Mouse (Mus musculus): Measurements from ENCODE around the gene Krtcap3. TPM values are rescaled to one million over a fixed set of nuclear protein-coding genes. Genes with fewer than 3 reads are reported as not detected.
A peak's percentile ranks its signal among the peaks of the same experiment; 100 is the strongest.
"Not testable (repeated sequence)": the region's sequence is repeated elsewhere in the genome, so short reads cannot be mapped to it uniquely, and the experiment has no call there.

Gene Krtcap3
- 1 to 10 TPM; 3.2 to 3.6 TPM for total RNA-seq (2021)
- long read RNA-seq, experiment 1 = 0 reads
- long read RNA-seq, experiment 2 = 0 reads

- Histone ChIP-seq H3K27ac (no peak within 1 kb of the TSS; the same call in 1 of the 2 replicates), H3K4me3 (no peak within 1 kb of the TSS)
- intact Hi-C loops (cut with DNase I) = no loop called here
- no peak for TF ChIP-seq CTCF (IDR thresholded peaks at IDR 0.05)
- DNase-seq (ENCODE audit: extremely low spot score in 1 of 2, low spot score in 2 of 2) = peak; percentile 34 to 37
These were observed at the start of gene Krtcap3 for GRCm38 (mm10) chr5:31251541-31252101. Gene Krtcap3, plus strand, starts transcription at chr5:31251691.

- DNase-seq (ENCODE audit: extremely low spot score in 1 of 2, low spot score in 2 of 2) = peak; percentile 93 to 97
- intact Hi-C loops (cut with DNase I) = loop anchor here (1.0 kb wide), 1 partner anchor 9 kb away; the partner anchor contains the start of genes Eif2b4 and Snx17
- H3K4me3 ChIP-seq = peak within 1 kb of the TSS; percentile 80
- TF ChIP-seq CTCF (IDR thresholded peaks at IDR 0.05) = no peak
- H3K27ac ChIP-seq = peak within 1 kb of the TSS; percentile 89
These were observed 49.5 kb upstream of the Krtcap3 start, which contains the start of gene Zfp513 for GRCm38 (mm10) chr5:31201742-31202590. Gene Zfp513, minus strand, starts transcription at chr5:31202303.

GRCm38 (mm10) chr5:31202933-31203332, 48.6 kb upstream of the Krtcap3 start:
- intact Hi-C loops (cut with DNase I) = no loop called here
- Histone ChIP-seq H3K27ac (peak overlapping the region; percentile 88), H3K4me3 (peak overlapping the region; percentile 80; the same call in 1 of the 2 replicates)

GRCm38 (mm10) chr5:31203866-31204265, 47.6 kb upstream of the Krtcap3 start:
- no peak for TF ChIP-seq CTCF (IDR thresholded peaks at IDR 0.05)
- intact Hi-C loops (cut with DNase I) = no loop called here
- no peak for DNase-seq (ENCODE audit: extremely low spot score in 1 of 2, low spot score in 2 of 2)
- Histone ChIP-seq H3K27ac (no peak overlapping the region), H3K4me3 (no peak overlapping the region)

More at GRCm38 (mm10) chr5:31202933-31203332, 48.6 kb upstream of the Krtcap3 start:
- TF ChIP-seq CTCF (IDR thresholded peaks at IDR 0.05) = no peak
- DNase-seq (ENCODE audit: extremely low spot score in 1 of 2, low spot score in 2 of 2) = no peak

- no peak for TF ChIP-seq CTCF (IDR thresholded peaks at IDR 0.05)
- no peak for DNase-seq (ENCODE audit: extremely low spot score in 1 of 2, low spot score in 2 of 2)
- Histone ChIP-seq H3K4me3 (no peak overlapping the region), H3K27ac (no peak overlapping the region)
- intact Hi-C loops (cut with DNase I) = no loop called here
These were observed 47.1 kb upstream of the Krtcap3 start for GRCm38 (mm10) chr5:31204421-31204820.

- intact Hi-C loops (cut with DNase I); H3K4me3 ChIP-seq; DNase-seq (ENCODE audit: extremely low spot score in 1 of 2, low spot score in 2 of 2); H3K27ac ChIP-seq: not testable (repeated sequence)
These were observed 34.9 kb upstream of the Krtcap3 start for GRCm38 (mm10) chr5:31216554-31216953.

GRCm38 (mm10) chr5:31218294-31218693, 33.2 kb upstream of the Krtcap3 start:
- TF ChIP-seq CTCF (IDR thresholded peaks at IDR 0.05) = no peak
- H3K4me3 ChIP-seq = no peak overlapping the region
- no peak for DNase-seq (ENCODE audit: extremely low spot score in 1 of 2, low spot score in 2 of 2)
- no peak overlapping the region for H3K27ac ChIP-seq
- intact Hi-C loops (cut with DNase I) = no loop called here

GRCm38 (mm10) chr5:31219070-31219469, 32.4 kb upstream of the Krtcap3 start:
- Histone ChIP-seq H3K4me3 (peak overlapping the region; percentile 97), H3K27ac (no peak overlapping the region)
- peak; percentile 55 for TF ChIP-seq CTCF (IDR thresholded peaks at IDR 0.05)
- no peak for DNase-seq (ENCODE audit: extremely low spot score in 1 of 2, low spot score in 2 of 2)
- intact Hi-C loops (cut with DNase I) = no loop called here

- TF ChIP-seq CTCF (IDR thresholded peaks at IDR 0.05) = no peak
- DNase-seq (ENCODE audit: extremely low spot score in 1 of 2, low spot score in 2 of 2) = no peak
- intact Hi-C loops (cut with DNase I) = no loop called here
- Histone ChIP-seq H3K4me3 (peak overlapping the region; percentile 97), H3K27ac (peak overlapping the region; percentile 90; the same call in 1 of the 2 replicates)
These were observed 32.0 kb upstream of the Krtcap3 start for GRCm38 (mm10) chr5:31219474-31219873.

GRCm38 (mm10) chr5:31219911-31220447, 31.5 kb upstream of the Krtcap3 start:
- peak in 1 of 2 experiments; percentile 45 for DNase-seq (ENCODE audit: extremely low spot score in 1 of 2, low spot score in 2 of 2)
- intact Hi-C loops (cut with DNase I) = loop anchor here (1.0 kb wide), 1 partner anchor 20 kb away; the partner anchor contains the start of gene Nrbp1
- peak overlapping the region; percentile 90 for H3K27ac ChIP-seq
- TF ChIP-seq CTCF (IDR thresholded peaks at IDR 0.05) = peak; percentile 8
- H3K4me3 ChIP-seq = peak overlapping the region; percentile 97

- Histone ChIP-seq H3K27ac (peak within 1 kb of the TSS; percentile 90), H3K4me3 (peak within 1 kb of the TSS; percentile 97)
- no peak for TF ChIP-seq CTCF (IDR thresholded peaks at IDR 0.05)
- intact Hi-C loops (cut with DNase I) = loop anchor here (1.0 kb wide), 1 partner anchor 20 kb away; the partner anchor contains the start of gene Nrbp1
- DNase-seq (ENCODE audit: extremely low spot score in 1 of 2, low spot score in 2 of 2) = peak; percentile 97
These were observed 30.8 kb upstream of the Krtcap3 start, which contains the start of gene Ppm1g for GRCm38 (mm10) chr5:31220448-31221303. Gene Ppm1g, minus strand, starts transcription at chr5:31220687.
